Mouse (Mus musculus): ENCODE results near the gene Gm6583. TPM values are rescaled to one million over a fixed set of nuclear protein-coding genes. Genes with fewer than 3 reads are reported as not detected.

Gm6583 gene
- polyA plus RNA-seq, 1 experiment from 2014 or later, result not detected

- Histone ChIP-seq H3K36me3 (ENCODE audit: control insufficient read depth, insufficient read depth, low read length) (peaks cover 2% of the 10 kb centered on the region; the same call in 1 of the 2 replicates), H3K9ac (ENCODE audit: low read length) (no peak overlapping the region), H3K4me1 (ENCODE audit: control insufficient read depth, insufficient read depth, low read length) (peaks cover 22% of the 10 kb centered on the region), H3K4me2 (no peak overlapping the region), H3K4me3 (ENCODE audit: low read depth, low read length) (no peak overlapping the region), H3K9me3 (ENCODE audit: control insufficient read depth, low read length) (no peaks in the 10 kb centered on the region), H3K27ac (ENCODE audit: low read depth, low read length) (no peak overlapping the region), H3K27me3 (ENCODE audit: control insufficient read depth, insufficient read depth, low read length) (no peaks in the 10 kb centered on the region)
- 89% methylated on average over 4 of the region's 4 CpGs for WGBS
- DNase-seq (ENCODE audit: low spot score, missing footprints), result no peak
- no peak for ATAC-seq (ENCODE audit: low FRiP score)
Measured at GRCm38 (mm10) chr5:112376111-112376510, 20.3 kb upstream of the Gm6583 start.

DNA sequence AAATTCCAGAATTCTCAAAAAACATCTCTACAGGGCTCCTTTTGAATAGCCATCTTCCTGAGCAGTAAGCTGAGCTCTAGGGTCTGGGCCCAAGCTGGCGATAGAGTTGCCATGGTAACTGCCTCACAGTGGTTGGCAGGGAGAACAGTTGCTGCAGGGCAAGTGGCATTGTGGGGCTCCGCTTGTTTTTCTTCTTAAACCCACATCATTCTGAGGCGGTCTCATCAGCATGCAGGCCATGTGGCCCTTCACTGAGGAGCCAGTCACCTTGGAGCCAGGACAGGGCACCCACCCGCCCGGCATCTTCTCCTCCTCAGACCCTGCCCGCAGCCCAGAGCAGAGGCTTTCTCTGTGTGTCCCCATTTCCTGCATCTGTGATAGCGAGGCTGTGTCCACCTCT lies 16.1 kb upstream of the Gm6583 start:
- Histone ChIP-seq H3K27me3 (ENCODE audit: control insufficient read depth, insufficient read depth, low read length) (no peaks in the 10 kb centered on the region), H3K36me3 (ENCODE audit: control insufficient read depth, insufficient read depth, low read length) (peaks cover 3% of the 10 kb centered on the region), H3K4me3 (ENCODE audit: low read depth, low read length) (no peak overlapping the region), H3K4me2 (peak overlapping the region; percentile 27; the same call in 1 of the 2 replicates), H3K9ac (ENCODE audit: low read length) (peak overlapping the region; percentile 14), H3K27ac (ENCODE audit: low read depth, low read length) (peak overlapping the region; percentile 87), H3K4me1 (ENCODE audit: control insufficient read depth, insufficient read depth, low read length) (peaks cover 30% of the 10 kb centered on the region), H3K9me3 (ENCODE audit: control insufficient read depth, low read length) (no peaks in the 10 kb centered on the region)
- DNase-seq (ENCODE audit: low spot score, missing footprints) (peak; percentile 89), ATAC-seq (ENCODE audit: low FRiP score) (peak; percentile 89)
- 30% methylated on average over 7 of the region's 7 CpGs for WGBS

DNA sequence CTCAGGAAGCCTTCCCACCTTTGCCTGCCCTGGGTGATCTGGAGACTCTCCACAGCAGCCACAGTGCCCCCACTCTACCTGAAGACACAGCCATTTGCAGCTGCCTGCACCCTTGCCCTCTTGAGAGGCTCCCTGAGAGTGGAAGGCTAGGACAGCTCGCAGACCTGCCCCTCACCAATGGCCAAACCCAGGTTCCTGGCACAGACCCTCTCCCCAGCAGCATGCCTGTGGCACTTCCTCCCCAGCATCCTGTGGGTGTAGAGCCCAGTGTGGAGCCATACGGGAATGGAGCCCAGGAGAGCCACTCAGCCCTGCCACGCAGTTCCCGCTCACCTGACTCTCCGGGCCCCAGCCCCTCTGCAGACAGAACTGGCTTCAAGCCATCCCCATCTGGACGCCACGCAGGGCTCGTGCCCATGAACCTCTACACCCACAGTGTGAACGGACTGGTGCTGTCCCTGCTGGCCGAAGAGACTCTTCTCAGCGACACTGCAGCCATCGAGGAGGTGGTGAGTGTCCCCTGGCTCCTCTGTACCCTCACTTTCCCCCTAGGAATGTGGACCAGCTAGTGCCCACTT lies 14.5 kb upstream of the Gm6583 start:
- WGBS, result 94% methylated on average over 12 of the region's 12 CpGs
- Histone ChIP-seq H3K27ac (ENCODE audit: low read depth, low read length) (no peak overlapping the region), H3K36me3 (ENCODE audit: control insufficient read depth, insufficient read depth, low read length) (peaks cover 3% of the 10 kb centered on the region), H3K27me3 (ENCODE audit: control insufficient read depth, insufficient read depth, low read length) (no peaks in the 10 kb centered on the region), H3K9me3 (ENCODE audit: control insufficient read depth, low read length) (no peaks in the 10 kb centered on the region), H3K4me2 (no peak overlapping the region), H3K4me1 (ENCODE audit: control insufficient read depth, insufficient read depth, low read length) (peaks cover 30% of the 10 kb centered on the region), H3K9ac (ENCODE audit: low read length) (no peak overlapping the region), H3K4me3 (ENCODE audit: low read depth, low read length) (no peak overlapping the region)
- peak; percentile 83 for DNase-seq (ENCODE audit: low spot score, missing footprints)
- ATAC-seq (ENCODE audit: low FRiP score), result no peak

GRCm38 (mm10) chr5:112369326-112369725 lies 13.5 kb upstream of the Gm6583 start:
- H3K9ac ChIP-seq (ENCODE audit: low read length), result no peak overlapping the region

DNA sequence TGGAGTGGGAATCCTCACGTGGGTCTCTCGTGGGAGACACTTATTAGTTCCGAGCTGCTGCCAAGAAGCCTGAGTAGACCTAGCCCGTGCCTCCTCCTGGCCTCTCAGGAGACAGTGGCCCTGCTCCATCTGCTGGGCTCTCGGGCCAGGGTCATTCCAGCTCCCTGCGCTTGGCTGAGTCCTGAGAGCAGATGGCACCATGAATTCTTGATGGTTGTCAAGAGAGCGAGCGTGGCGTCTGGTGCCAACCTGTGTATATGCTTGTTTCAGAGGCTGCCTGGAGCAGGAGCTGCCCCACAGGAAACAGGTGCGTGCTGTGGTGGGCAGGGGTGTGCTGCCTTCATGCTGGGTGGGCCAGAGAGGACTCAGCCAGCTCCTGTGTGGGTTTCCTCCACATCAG lies 12.8 kb upstream of the Gm6583 start:
- no peak overlapping the region for H3K27ac ChIP-seq (ENCODE audit: low read depth, low read length)
- peaks cover 30% of the 10 kb centered on the region for H3K4me1 ChIP-seq (ENCODE audit: control insufficient read depth, insufficient read depth, low read length)
- WGBS, result 92% methylated on average over 10 of the region's 10 CpGs
- H3K9me3 ChIP-seq (ENCODE audit: control insufficient read depth, low read length), result no peaks in the 10 kb centered on the region
- H3K36me3 ChIP-seq (ENCODE audit: control insufficient read depth, insufficient read depth, low read length), result peaks cover 5% of the 10 kb centered on the region
- no peak for DNase-seq (ENCODE audit: low spot score, missing footprints)
- H3K4me3 ChIP-seq (ENCODE audit: low read depth, low read length), result no peak overlapping the region
- no peak for ATAC-seq (ENCODE audit: low FRiP score)
- H3K4me2 ChIP-seq, result no peak overlapping the region
- H3K9ac ChIP-seq (ENCODE audit: low read length), result no peak overlapping the region
- H3K27me3 ChIP-seq (ENCODE audit: control insufficient read depth, insufficient read depth, low read length), result no peaks in the 10 kb centered on the region

More at GRCm38 (mm10) chr5:112369326-112369725, 13.5 kb upstream of the Gm6583 start:
- no peak overlapping the region for H3K4me3 ChIP-seq (ENCODE audit: low read depth, low read length)
- H3K4me2 ChIP-seq, result no peak overlapping the region
- peaks cover 5% of the 10 kb centered on the region for H3K36me3 ChIP-seq (ENCODE audit: control insufficient read depth, insufficient read depth, low read length)
- WGBS, result 91% methylated on average over 13 of the region's 13 CpGs
- no peak for DNase-seq (ENCODE audit: low spot score, missing footprints)
- ATAC-seq (ENCODE audit: low FRiP score), result no peak
- H3K27me3 ChIP-seq (ENCODE audit: control insufficient read depth, insufficient read depth, low read length), result no peaks in the 10 kb centered on the region
- peaks cover 30% of the 10 kb centered on the region for H3K4me1 ChIP-seq (ENCODE audit: control insufficient read depth, insufficient read depth, low read length)
- no peak overlapping the region for H3K27ac ChIP-seq (ENCODE audit: low read depth, low read length)
- H3K9me3 ChIP-seq (ENCODE audit: control insufficient read depth, low read length), result no peaks in the 10 kb centered on the region

- Histone ChIP-seq H3K4me3 (ENCODE audit: low read depth, low read length) (no peak overlapping the region), H3K27ac (ENCODE audit: low read depth, low read length) (no peak overlapping the region), H3K36me3 (ENCODE audit: control insufficient read depth, insufficient read depth, low read length) (peaks cover 5% of the 10 kb centered on the region), H3K4me2 (no peak overlapping the region), H3K4me1 (ENCODE audit: control insufficient read depth, insufficient read depth, low read length) (peaks cover 27% of the 10 kb centered on the region), H3K9me3 (ENCODE audit: control insufficient read depth, low read length) (no peaks in the 10 kb centered on the region), H3K9ac (ENCODE audit: low read length) (no peak overlapping the region), H3K27me3 (ENCODE audit: control insufficient read depth, insufficient read depth, low read length) (no peaks in the 10 kb centered on the region)
- ATAC-seq (ENCODE audit: low FRiP score), result no peak
- DNase-seq (ENCODE audit: low spot score, missing footprints), result no peak
- WGBS, result 93% methylated on average over 12 of the region's 12 CpGs
Measured at GRCm38 (mm10) chr5:112367929-112368328, 12.1 kb upstream of the Gm6583 start.

DNA sequence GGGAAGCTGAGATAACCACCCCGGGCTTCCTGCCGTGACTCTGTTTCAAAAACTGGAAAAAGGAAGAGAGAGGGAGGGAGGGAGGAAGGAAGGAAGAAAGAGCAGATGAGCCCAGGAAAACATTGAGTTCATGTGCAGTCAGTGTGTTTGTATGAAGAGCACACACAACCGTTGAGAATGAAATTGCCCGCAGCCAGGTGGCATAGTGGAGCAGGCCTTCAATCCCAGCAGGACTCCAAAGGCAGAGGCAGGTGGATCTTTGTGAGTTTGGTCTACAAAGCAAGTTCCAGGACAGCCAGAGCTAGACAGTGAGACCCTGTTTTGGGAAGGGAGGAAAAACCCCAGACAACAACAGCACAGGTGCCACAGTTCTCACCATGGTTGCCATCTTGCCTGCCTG lies 11.5 kb upstream of the Gm6583 start:
- DNase-seq (ENCODE audit: low spot score, missing footprints), result no peak
- 95% methylated on average over 4 of the region's 4 CpGs for WGBS
- ATAC-seq (ENCODE audit: low FRiP score), result no peak
- Histone ChIP-seq H3K4me1 (ENCODE audit: control insufficient read depth, insufficient read depth, low read length) (peaks cover 21% of the 10 kb centered on the region), H3K9me3 (ENCODE audit: control insufficient read depth, low read length) (no peaks in the 10 kb centered on the region), H3K4me2 (no peak overlapping the region), H3K36me3 (ENCODE audit: control insufficient read depth, insufficient read depth, low read length) (peaks cover 5% of the 10 kb centered on the region), H3K9ac (ENCODE audit: low read length) (no peak overlapping the region), H3K4me3 (ENCODE audit: low read depth, low read length) (no peak overlapping the region), H3K27ac (ENCODE audit: low read depth, low read length) (no peak overlapping the region), H3K27me3 (ENCODE audit: control insufficient read depth, insufficient read depth, low read length) (no peaks in the 10 kb centered on the region)

GRCm38 (mm10) chr5:112366879-112367278 lies 11.0 kb upstream of the Gm6583 start:
- 97% methylated on average over 6 of the region's 6 CpGs for WGBS
- Histone ChIP-seq H3K27ac (ENCODE audit: low read depth, low read length) (no peak overlapping the region), H3K4me2 (no peak overlapping the region), H3K4me1 (ENCODE audit: control insufficient read depth, insufficient read depth, low read length) (peaks cover 16% of the 10 kb centered on the region), H3K4me3 (ENCODE audit: low read depth, low read length) (no peak overlapping the region), H3K9ac (ENCODE audit: low read length) (no peak overlapping the region), H3K27me3 (ENCODE audit: control insufficient read depth, insufficient read depth, low read length) (no peaks in the 10 kb centered on the region), H3K9me3 (ENCODE audit: control insufficient read depth, low read length) (no peaks in the 10 kb centered on the region), H3K36me3 (ENCODE audit: control insufficient read depth, insufficient read depth, low read length) (peaks cover 5% of the 10 kb centered on the region)
- DNase-seq (ENCODE audit: low spot score, missing footprints), result no peak
- ATAC-seq (ENCODE audit: low FRiP score), result no peak

GRCm38 (mm10) chr5:112364184-112364797 lies 8.5 kb upstream of the Gm6583 start:
- no peak overlapping the region for H3K4me2 ChIP-seq
- peaks cover under 1% of the 10 kb centered on the region for H3K4me1 ChIP-seq (ENCODE audit: control insufficient read depth, insufficient read depth, low read length)
- no peak overlapping the region for H3K27ac ChIP-seq (ENCODE audit: low read depth, low read length)
- H3K9me3 ChIP-seq (ENCODE audit: control insufficient read depth, low read length), result no peaks in the 10 kb centered on the region
- peaks cover 2% of the 10 kb centered on the region; the same call in 1 of the 2 replicates for H3K36me3 ChIP-seq (ENCODE audit: control insufficient read depth, insufficient read depth, low read length)
- no peak overlapping the region for H3K4me3 ChIP-seq (ENCODE audit: low read depth, low read length)
- no peak overlapping the region for H3K9ac ChIP-seq (ENCODE audit: low read length)
- no peaks in the 10 kb centered on the region for H3K27me3 ChIP-seq (ENCODE audit: control insufficient read depth, insufficient read depth, low read length)
- ATAC-seq (ENCODE audit: low FRiP score) (no peak), DNase-seq (ENCODE audit: low spot score, missing footprints) (no peak)
- WGBS, result 72% methylated on average over 10 of the region's 10 CpGs

Measured in midbrain, embryonic 11.5 days (tissue).